Mouse (Mus musculus): ENCODE results near the gene Eif4ebp2.

DNA sequence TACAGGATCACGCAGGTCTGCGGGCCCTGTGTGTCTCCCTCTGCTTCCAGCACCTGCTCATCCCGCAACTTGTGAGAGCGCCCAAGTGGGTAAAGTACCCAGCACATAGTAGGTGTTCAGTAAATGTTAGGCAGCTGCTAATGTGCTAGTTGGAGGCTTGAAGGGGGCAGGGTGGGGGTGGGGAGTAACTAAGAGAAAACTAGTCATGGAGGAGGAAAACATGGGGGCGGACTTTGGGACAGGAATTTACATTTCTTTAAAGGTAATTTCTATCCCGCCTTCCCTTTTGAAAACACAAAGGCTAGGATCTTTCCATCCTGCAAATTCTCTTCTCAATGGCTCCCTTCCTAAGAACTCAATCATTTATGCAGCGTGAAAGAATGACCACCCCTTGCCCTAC lies 35.9 kb downstream of the Eif4ebp2 start:
- TF ChIP-seq CTCF (IDR thresholded peaks at IDR 0.05; ENCODE audit: control insufficient read depth, insufficient read depth, insufficient read length) (no peak), CEBPB (IDR thresholded peaks at IDR 0.05; ENCODE audit: low read depth) (no peak), MYOD1 (IDR thresholded peaks at IDR 0.05; ENCODE audit: control insufficient read depth, insufficient read length, low read depth) (no peak), MAX (IDR thresholded peaks at IDR 0.05) (no peak), USF1 (IDR thresholded peaks at IDR 0.05; ENCODE audit: low read depth) (no peak)
